Mouse (Mus musculus) left cerebral cortex, adult 9 months (tissue): ENCODE data around the gene Cnot2.

ENCODE experiments used
- DNase-seq, 2 experiments: peaks; one replicate each; pipeline ENCODE4 v3.0.0; 2022; ENCODE audit warnings: low spot score in 2 of 2

Cnot2 gene

DNA sequence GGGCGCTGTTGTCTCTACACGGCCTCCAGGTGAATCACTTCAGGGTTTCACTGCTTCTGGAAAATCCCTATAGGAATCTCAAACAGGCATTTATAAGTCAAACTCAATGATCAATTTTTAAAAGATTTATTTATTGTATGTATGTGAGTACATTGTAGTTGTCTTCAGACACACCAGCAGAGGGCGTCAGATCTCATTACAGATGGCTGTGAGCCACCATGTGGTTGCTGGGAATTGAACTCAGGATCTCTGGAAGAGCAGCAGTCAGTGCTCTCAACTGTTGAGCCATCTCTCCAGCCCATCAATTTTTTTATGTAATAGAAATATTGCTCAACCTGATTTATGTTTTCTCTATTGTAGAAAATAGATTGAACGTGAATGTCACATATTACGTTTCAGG is 100.3 kb downstream of the Cnot2 start:
- DNase-seq = no peak

DNA sequence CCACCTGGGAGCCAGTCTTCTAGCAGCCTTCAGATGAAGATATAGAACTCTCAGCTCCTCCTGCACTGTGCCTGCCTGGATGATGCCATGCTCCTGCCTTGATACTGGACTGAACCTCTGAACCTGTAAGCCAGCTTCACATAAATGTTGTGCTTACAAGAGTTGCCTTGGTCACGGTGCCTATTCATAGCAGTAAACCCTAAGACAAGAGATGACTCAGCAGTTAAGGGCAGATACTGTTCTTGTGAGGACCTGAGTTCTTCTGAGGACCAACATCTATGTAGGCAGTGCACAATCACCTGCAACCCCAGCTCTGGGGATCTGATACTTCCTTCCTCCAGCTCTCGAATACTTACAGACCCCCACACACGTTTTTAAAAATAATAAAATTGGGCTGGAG is 104.8 kb downstream of the Cnot2 start:
- DNase-seq = no peak

DNA sequence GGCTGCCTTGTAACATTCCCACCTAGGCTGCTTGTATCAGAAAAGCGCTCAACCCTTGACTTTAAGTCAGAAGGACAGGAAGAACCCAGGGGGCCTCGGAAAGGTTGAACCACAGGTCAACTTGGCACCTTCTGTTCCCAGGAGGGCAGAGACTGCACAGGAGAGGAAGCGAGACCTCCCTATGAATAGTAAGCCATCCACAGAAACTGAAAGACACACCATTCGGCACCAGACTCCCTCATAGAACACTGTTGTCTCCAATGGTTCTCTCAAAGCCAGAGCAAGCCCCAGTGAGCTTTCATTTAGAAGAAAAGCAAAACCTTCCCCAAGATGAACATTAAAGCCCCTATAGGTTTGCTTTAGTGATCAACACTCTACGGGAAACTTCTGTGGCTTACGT is 105.6 kb downstream of the Cnot2 start:
- DNase-seq = no peak

DNA sequence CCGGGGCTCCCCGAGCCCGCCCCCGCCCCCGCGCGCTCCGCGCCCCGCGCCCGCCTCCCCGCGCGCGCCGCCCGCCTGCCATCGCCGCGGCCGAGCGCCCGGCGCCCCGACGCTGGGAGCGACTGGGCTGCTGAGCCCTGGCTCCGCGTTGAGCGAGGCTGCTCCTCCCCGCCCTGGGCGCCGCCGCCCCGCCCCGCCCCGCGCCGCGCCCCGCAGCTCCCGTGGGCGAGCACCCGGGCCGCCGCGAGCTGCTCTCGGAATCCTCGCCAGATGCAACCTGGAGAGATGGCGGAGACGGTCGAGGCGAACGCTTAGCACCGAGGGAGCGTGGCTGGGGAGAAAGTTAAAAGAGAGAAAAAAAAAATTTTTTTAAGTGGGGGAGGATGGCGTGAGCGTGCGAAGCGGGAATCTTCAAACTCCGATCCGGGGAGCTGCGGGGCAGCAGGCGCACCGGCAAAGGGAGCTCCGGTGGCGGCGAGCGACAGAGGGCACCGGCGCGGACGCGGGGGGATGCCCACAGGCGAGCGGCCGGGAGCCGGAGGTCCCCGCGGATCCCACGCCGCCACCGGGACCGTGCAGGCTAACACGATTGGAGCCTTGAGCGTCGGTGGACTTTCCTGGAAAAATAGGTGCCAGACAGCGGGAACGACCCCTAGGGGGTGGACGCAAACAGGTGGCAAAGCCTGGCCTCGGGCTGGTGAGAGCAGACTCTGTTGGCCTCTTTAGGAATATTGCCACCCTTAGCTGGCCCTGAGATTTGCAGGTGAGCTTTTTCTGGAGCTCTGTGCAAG is 107.4 kb downstream of the Cnot2 start, which contains the start of gene Kcnmb4:
Gene Kcnmb4, minus strand, starts transcription at position 120 of the 791 bp plus-strand sequence.
- DNase-seq = no peak

DNA sequence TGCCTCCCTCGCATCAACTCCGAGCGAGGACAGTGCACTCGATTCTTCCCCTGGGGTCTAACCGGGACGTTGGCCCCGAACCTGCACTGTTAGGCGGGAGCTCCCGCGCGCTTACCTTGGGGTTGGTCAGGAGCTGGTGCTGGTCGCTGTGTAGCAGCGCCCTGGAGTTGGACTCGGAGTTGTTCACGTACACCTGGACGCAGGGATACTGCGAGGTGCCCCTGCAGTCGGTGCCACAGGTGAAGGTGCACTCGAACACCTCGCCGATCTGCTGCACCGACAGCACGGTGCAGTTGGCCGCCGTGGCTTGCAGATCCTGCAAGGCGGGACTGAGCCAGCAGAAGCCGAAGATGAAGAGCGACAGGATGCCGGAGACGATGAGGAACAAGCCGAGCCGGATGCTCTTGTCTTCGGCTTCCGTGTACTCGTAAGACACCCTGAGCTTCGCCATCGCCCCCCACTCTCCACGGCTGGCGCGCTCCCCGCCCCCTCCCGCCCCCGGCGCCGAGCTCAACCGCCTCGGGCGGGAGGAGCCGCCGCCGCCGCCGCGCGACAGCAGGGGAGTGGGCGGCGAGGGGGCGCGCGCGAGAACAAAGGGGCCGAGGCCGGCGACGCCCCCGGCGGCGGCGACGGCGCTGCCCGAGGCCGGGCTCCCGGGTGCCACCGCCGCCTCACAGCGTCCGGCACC is 108.1 kb downstream of the Cnot2 start:
- DNase-seq = no peak

DNA sequence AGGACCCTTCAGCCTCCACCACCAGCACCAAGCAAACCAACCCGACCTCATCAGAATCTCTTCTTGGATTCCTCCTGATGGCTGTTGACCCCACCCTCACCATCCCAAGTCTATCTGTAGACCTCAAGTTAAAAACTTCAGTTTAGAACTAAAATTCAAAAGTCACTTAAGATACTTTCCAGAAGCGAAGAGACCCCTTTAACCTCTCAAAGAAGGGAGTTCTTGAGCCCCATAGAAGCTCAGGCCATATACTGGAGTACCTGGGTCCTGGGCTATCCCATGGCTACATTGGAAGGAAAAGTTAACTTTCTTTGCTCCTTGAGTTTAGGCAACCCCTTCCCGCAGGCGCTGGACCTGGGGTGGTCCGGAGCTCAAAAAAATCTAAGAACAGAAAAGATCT is 108.7 kb downstream of the Cnot2 start:
- no peak for DNase-seq

DNA sequence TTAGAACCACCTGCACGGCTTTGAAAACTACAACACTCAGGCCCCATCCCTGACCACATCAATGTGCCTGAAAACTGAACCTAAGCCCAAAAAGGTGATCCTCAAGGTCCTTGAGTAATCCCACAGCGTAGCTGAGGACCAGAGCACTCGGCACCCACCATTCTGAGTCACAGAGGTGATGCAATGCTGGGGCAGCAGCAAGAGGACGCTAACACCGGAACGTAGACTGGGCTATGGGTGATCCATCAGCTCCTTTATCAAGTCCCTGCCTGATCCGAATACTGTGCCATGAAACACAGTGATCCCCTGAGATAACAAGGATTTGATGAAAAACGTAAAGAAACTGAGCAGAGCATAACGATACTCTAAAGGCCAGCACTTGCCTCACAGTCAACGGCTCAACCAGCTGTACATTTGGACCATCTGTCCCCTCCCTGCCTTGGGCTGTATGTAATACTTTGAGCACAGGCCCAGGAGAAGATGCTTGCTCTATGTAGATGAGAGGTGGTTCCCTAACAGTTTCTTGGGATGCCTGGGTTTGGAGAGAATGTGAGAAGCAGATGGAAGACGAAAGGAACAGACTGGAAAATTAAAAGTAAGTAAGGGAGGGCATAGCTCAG is 110.9 kb downstream of the Cnot2 start:
- DNase-seq = no peak

DNA sequence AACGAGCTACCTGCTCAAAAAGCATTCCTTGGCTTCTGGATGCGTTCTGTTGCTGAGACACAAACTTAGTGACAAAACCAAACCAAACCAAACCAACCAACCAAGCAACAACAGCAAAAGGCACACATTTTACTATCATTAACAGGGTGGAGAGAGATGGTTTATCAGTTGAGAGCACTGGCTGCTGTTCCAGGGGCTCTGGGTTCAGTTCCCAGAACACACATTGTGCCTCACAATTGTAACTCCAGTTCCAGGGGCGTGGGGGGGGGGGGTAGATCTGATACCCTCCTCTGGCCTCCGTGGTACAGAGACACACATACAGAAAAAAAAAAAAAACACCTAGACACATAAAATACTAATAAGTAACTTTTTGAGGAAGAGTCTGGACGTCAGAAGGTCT is 113.2 kb downstream of the Cnot2 start:
- no peak for DNase-seq

DNA sequence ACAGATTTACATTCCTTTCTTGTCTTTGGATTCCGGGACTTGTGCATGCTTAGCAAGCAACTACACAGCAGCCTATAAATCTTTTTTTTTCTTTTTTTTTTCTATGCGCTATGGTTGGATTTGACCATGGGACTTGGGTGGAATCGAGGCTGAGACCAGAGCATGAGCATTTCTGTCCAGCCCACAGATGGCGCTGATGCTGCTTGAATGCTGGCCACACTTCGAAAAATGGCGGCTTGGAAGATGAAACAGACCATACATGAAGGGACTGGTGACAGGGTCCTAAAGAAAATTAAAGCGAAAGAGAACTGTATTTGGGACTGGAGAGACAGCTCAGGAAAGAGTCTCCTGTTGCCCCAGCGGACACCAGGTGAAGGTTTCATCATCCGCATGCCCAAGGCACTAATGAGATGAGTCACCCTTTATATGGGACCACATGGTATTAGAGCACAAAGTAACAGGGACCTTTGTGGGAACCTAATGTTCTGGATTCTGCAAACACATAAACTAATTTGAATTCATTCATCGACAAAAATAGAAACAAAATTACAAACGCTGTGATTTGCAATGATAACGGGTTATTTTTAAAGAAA is 117.5 kb downstream of the Cnot2 start:
- DNase-seq = no peak

DNA sequence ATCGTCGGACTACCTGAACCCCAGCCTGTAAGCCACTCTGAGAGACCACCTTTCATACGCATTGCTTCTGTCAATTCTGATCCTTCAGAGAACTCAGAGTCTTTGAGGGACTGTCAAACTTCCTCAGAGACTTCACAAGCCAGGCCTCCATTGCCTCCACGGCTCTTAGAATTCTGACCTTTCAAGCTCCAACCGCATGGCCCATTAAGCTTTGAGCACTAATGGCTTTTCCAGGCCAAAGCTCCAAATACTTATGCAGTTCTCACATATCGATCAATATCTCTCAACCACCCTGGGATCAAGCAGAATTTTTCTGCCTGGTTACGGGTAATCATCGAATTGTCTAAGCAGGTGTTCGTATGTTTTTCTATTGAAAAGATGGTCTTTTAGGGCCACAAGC is 119.9 kb downstream of the Cnot2 start:
- DNase-seq = no peak

DNA sequence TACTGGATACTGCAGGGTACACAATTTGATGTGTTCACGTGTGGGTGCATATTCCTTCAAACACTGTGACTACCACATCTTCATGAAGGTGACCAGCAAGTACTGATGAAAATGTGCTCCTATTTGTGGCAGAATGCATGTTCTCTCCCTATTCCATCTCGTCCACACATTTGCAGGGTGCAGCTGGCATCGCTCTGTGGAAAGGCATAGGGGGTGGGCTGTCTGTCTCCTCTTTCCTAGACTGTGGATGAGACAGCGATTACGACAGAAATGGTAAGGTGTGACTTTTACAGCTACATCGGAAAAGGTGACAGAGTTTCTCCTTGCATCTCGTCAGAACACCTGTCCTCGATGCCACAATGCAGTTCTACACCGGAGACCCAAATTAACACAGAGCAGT is 122.5 kb downstream of the Cnot2 start:
- no peak for DNase-seq

DNA sequence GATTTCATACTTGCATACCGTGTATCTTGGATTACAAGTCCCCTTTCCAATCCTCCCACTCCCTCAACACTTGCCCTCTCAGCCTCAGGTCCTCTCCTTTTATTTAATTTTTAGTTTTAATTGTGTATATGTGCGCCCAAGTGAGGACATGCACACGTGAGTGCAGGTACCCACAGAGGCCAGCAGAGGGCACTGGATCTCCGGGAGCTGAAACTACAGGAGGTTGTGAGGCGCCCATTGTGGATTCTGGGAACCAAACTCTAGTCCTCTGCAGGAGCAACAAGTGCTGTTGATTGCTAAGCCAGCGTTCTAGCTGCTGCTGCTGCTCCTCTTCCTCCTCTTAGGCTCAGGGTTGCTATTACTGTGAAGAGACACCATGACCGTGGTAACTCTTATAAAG is 128.5 kb downstream of the Cnot2 start:
- no peak for DNase-seq

DNA sequence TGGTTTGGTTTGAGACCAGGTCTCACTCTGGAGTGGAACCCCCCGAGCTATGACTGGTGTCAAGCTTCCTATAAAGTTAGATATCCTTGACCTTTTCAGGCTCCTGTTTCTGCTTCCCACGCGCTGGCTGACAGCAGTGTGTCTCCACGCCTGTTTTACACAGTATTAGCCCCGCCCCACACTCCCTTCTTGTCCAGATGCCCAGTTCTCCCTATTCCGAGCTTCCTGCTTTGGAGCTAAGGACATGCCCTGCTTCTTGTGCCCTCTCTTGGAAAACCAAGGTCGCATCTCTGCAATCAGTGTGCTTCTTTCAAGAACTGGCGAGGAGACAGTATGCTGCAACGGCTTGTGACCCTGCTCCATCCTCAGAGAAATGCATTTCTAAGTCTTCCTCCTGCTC is 130.7 kb downstream of the Cnot2 start:
- no peak for DNase-seq

DNA sequence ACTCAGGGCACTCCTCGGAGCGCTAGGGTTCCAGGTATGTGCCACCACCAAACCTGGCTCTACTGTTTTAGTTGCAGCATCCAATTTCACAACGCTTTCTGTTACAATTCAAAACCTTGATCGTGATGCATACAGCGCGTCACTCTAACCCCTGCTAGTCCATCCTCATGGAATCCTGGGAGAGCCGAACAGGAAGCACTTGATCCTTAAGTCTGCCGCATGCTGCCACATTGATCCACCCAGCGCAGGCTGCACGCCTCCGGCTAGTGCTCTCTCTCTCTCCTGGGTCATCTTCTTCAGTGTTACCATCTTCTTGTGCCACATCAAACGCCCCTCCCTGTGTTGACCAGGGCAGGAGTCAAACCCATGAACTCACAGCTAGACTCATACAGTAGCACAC is 133.1 kb downstream of the Cnot2 start:
- DNase-seq = no peak

DNA sequence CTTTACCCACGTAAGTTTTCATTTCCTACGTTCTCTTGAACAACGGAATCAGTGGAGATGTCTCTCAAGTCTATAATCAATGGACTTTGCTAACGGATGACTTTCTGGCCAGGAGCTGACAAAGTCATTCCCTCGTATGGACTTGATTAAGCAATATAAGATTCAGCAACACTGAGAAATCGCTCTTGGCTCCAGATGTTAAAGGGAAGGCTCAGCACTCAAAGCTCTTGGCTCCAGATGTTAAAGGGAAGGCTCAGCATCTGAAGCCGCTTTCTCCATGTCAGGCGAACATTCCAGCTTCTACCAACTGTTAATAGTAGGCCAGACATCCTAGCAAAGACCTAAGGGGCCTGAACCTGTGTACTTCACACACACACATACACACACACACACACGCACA is 134.1 kb downstream of the Cnot2 start:
- no peak for DNase-seq

DNA sequence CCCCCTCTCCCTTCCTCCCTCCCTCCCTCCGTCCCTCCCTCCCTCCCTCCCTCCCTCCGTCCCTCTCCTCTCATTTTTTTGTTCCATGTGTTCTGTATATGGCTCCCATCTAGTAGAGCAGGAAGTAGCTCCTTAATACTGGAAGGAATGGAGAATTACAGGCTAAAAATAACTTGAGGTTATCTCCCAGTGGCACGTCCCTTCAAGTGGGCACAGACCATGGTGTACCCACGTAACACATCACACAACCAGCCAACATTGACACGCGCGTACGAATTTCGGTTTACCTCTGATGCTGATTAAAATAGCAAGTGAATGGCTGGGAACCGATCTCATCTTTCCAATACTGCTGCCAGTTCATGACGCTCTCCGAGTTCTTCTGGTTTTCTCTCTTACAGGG is 135.3 kb downstream of the Cnot2 start:
- DNase-seq = no peak

DNA sequence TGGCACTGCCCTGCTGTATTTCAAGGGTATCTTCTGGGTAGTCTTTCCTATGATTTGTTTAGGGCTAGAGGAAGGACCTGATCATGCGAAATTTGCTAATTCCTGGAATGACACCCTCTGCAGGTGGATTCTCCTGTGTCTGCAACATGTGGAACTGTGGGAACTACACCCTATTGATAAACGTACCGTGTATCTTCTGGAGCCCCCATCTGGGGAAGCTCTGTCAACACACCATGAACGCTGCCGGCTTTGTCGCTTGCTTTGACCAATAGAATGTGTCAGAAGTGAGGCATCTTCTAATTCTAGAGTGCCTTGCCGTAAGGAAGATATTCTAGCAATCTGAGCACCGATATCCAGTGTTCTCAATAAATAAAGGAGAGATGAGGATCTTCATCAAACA is 136.5 kb downstream of the Cnot2 start:
- no peak for DNase-seq

DNA sequence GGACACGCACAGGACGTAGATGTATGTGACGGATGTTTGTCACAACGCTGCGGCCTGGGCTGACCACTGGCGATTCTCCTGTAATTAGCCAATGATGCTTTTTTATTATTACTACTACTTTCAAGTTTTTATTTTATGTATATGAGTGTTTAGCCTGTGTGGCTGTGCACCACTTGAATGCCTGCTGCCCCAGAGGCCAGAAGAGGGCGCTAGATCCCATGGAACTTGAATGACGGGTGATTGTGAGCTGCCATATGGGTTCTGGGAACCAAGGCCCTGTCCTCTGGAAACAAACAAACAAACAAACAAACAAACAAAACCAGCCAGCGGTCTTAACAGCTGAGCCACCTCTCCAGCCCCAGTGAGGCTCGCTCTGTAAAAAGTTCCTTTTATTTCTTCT is 136.9 kb downstream of the Cnot2 start:
- DNase-seq = no peak

DNA sequence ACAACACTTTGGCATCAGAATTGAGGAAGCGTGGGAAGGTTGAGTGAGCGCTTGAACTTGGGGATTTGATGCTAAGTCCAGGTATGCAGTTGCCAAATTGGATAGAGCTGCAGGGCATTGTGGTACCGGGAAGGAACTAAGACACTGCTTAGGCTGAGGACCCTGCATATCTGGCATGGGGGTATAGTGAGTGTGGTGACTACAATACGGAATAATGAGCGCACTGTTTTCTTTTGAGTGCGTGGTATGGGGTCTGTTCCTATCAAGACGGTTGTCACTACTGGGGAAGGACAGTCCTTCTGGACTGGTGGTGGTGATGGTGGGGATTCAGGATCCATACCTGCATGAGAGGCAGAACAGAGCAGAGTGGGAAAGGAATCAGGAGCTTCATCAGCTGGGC is 140.4 kb downstream of the Cnot2 start:
- DNase-seq = no peak

DNA sequence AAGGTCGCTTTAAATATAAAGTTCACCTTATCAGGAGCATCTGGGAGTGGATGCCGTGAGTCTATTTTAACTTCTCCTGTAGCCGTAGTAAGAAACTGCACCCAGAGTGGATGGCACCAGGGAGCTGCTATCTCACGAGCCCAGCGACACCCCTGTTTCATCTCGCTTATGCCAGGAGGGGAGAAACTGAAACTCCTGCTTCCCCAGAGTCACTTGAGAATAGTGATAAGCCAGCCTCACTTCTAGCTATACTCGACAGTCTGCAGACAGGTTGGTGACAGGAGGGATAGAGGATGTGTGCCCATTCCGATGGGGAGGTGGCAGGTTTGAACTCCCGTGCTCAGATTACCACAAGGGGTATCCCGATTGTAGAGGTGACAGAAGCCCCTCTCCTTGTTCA is 141.2 kb downstream of the Cnot2 start:
- no peak for DNase-seq

DNA sequence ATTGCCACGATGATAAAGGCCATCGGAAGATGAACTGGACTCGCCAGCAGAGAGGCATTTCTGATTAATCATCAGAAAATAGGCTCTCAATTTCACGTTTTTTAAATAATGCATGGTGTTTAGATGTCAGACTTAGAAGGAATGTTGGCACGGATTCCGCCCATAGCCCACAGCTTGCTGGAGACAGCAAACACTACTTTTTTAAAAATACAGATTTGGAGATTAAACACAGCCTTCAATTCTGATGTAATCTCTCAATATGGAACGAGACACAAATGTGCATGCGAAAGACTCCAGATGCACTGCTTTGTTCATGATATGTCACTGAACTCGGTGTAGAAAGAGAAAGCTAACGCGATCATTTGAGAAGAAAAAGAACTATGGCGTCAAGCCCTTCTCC is 145.9 kb downstream of the Cnot2 start:
- DNase-seq = no peak
